Mouse (Mus musculus) midbrain, embryonic 13.5 days (tissue): ENCODE data around the gene Zfp248. TPM values are rescaled to one million over a fixed set of nuclear protein-coding genes. Genes with fewer than 3 reads are reported as not detected.

Source experiments
- ATAC-seq: fragments of 200-750 bp; cut with Nextera tagmentation; 2 replicates; pipeline ENCODE4 v1.8.0; 2017; ENCODE audit warnings: mild to moderate bottlenecking, moderate TSS enrichment, moderate library complexity
- H3K27ac ChIP-seq: fragments of 300-500 bp; sonication (generic); 2 replicates; pipeline ENCODE4 v1.5.1; 2015; ENCODE audit warnings: inconsistent platforms, mild to moderate bottlenecking, moderate library complexity
- H3K27me3 ChIP-seq: fragments of 300-500 bp; sonication (generic); 2 replicates; pipeline ENCODE4 v1.6.1; 2015; ENCODE audit warnings: mild to moderate bottlenecking, inconsistent platforms
- H3K36me3 ChIP-seq: fragments of 300-500 bp; sonication (generic); 2 replicates; pipeline ENCODE4 v1.6.1; 2015; ENCODE audit warnings: mild to moderate bottlenecking, inconsistent platforms
- H3K4me1 ChIP-seq: fragments of 300-500 bp; sonication (generic); replicated peaks from 2 replicates; pipeline ENCODE4 v1.6.1; 2015; ENCODE audit warnings: inconsistent platforms
- H3K4me2 ChIP-seq: fragments of 300-500 bp; sonication (generic); replicated peaks from 2 replicates; pipeline ENCODE4 v1.6.1; 2015; ENCODE audit warnings: moderate library complexity, mild to moderate bottlenecking, inconsistent platforms
- H3K4me3 ChIP-seq: fragments of 300-500 bp; sonication (generic); replicated peaks from 2 replicates; pipeline ENCODE4 v1.5.1; 2015; ENCODE audit warnings: mild to moderate bottlenecking, inconsistent platforms
- H3K9ac ChIP-seq: fragments of 300-500 bp; sonication (generic); replicated peaks from 2 replicates; pipeline ENCODE4 v1.6.1; 2015; ENCODE audit warnings: mild to moderate bottlenecking, inconsistent platforms
- H3K9me3 ChIP-seq: fragments of 300-500 bp; sonication (generic); 2 replicates; pipeline ENCODE4 v1.6.1; 2016; ENCODE audit warnings: mild to moderate bottlenecking, inconsistent platforms
- WGBS: fragments of 180-500 bp; shearing (Covaris S2); methylation state at CpG from one replicate; pipeline ENCODE4 v1.1.7; 2015; 5-methylcytosine and 5-hydroxymethylcytosine counted together
- polyA plus RNA-seq: library from polyadenylated mRNA; unstranded; fragments of >200 nt; fragmentation: Nextera tagmentation; extraction: Ambion mirVana; gene quantifications from 2 replicates; pipeline ENCODE4 v1.2.1, GENCODE M21; 2015

Gene Zfp248
- 14.8 and 16.0 TPM in 2 replicates for polyA plus RNA-seq

DNA sequence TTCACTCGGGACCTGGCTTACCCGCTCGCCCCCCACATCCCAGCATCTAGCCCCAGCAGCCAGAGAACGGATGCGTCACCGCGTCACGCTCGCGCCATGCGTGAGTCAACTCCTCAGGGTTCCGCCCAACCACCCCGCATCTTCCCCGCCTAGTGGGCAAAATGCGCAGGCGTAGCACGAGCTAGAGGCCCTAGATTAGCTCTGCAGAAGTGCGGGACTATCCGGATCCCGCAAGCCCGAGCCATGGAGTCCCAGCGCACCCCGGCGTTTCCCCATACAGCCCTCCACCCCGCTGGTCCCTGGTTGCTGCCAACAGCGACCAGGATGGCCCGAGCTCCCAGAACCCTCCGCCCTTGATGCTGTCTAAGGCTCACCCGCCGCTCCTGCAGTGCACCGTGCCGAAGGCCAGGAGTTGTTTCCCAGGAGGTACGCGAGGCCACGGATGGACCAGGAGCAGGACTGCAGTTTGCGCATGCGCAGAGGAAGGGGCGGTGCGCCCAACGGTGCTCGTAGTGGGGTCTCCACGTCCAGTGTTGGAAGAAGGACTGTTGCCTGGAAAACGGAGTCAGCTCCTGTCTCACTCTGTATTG is at the start of gene Zfp248:
Zfp248 (minus strand) TSS at position 487 of the 590 bp plus-strand sequence.
- H3K9me3 ChIP-seq, result no peaks in the 10 kb centered on the region
- H3K4me1 ChIP-seq, result peaks cover 23% of the 10 kb centered on the region
- H3K4me2 ChIP-seq, result peak within 1 kb of the TSS; percentile 67
- peak within 1 kb of the TSS; percentile 70 for H3K4me3 ChIP-seq
- H3K27me3 ChIP-seq, result no peaks in the 10 kb centered on the region
- ATAC-seq, result peak; percentile 99
- under 1% methylated on average over 43 of the region's 43 CpGs for WGBS
- peak within 1 kb of the TSS; percentile 97 for H3K27ac ChIP-seq
- peak within 1 kb of the TSS; percentile 85 for H3K9ac ChIP-seq
- H3K36me3 ChIP-seq, result peaks cover 10% of the 10 kb centered on the region; the same call in 1 of the 2 replicates

DNA sequence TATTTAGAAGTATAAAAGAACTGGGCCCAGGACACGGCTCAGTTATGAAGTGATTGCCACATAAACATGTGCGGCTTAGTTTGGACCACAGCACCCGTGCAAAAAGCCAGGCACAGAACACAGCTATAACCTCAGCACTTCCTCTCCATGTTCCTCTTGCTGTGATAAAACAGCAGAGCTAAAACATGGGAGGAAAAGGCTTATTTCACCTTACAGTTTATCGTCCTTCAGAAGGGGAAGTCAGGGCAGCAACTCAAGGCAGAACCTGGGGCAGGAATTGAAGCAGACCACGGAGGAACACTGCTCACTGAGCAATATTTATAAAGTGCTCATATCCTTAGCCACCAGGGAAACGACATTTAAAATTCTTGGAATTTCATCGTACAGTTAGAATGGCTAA is 43.7 kb upstream of the Zfp248 start:
- ATAC-seq, result no peak
- H3K9ac ChIP-seq, result no peak overlapping the region
- 90% methylated on average over 7 of the region's 7 CpGs for WGBS
- no peaks in the 10 kb centered on the region for H3K4me1 ChIP-seq
- H3K27ac ChIP-seq, result no peak overlapping the region
- H3K4me2 ChIP-seq, result no peak overlapping the region
- no peak overlapping the region for H3K4me3 ChIP-seq
- no peaks in the 10 kb centered on the region for H3K9me3 ChIP-seq
- H3K27me3 ChIP-seq, result no peaks in the 10 kb centered on the region
- peaks cover 31% of the 10 kb centered on the region for H3K36me3 ChIP-seq

DNA sequence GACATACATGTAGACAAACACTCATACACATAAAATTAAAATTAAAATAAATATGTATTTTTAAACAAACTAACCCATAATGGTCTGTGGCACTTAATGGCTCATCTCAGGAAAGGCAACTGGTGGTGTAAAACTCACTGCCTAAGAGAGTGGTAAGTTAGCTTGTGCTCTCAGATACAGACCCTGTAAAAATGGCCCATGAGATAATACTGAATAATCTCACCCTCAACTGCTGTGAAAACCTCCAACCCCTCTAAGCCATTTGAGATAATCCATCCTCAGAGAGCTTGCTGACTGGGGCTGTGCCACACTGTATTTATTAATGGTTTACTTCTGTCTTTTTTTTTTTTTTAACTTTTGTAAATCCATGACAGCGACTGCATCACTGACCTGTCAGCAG is 26.8 kb upstream of the Zfp248 start:
- H3K36me3 ChIP-seq, result no peaks in the 10 kb centered on the region
- WGBS, result 85% methylated on average over 1 of the region's 1 CpGs
- H3K27me3 ChIP-seq, result peaks cover 40% of the 10 kb centered on the region
- no peak overlapping the region for H3K4me2 ChIP-seq
- H3K9me3 ChIP-seq, result no peaks in the 10 kb centered on the region
- H3K4me1 ChIP-seq, result peaks cover 14% of the 10 kb centered on the region
- no peak for ATAC-seq
- no peak overlapping the region for H3K27ac ChIP-seq
- H3K9ac ChIP-seq, result no peak overlapping the region
- no peak overlapping the region for H3K4me3 ChIP-seq

DNA sequence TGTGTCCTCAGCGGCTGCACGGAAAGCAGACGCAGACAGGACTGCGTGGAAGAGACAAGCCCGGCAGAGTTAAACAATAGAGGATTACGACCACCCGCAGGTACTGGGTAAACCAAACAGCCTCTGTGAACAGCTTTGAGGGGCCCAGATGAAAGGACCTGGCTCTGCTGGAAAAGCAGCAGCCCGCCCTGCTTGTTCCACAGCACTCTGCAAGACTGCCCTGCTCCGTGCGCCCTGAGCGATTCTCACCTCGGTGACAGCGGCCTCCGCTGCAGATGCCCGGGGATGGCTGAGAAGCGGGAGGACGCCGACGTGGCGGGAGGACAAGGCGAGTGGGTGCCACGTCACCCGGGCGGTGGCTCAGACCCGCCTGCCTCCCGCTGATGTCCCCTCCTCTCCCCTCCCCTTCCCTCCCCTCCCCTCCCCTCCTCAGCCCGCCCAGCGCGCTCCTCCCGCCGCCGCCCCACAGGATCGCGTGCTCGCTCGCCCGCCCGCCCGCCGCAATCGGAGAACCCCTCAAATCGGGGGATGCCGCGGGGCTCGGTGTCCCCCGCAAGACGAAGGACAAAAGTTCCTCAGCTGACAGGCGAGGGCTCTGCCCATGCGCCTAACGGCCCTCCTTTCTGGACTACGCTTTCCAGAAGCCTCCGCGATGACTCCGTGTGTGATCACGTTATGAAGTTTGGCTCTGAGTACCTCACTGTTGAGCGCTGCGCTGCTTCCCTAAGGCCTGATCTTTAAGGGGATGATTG is 23.8 kb upstream of the Zfp248 start, which contains the start of gene Zfp9:
Zfp9 (minus strand) TSS at position 364 of the 752 bp plus-strand sequence.
- Histone ChIP-seq H3K4me3 (peak within 1 kb of the TSS; percentile 59), H3K4me1 (peaks cover 20% of the 10 kb centered on the region), H3K36me3 (0 out of 2 replicates have a peak, but pooled peaks cover 6% of the 10 kb centered on the region), H3K27me3 (peaks cover 63% of the 10 kb centered on the region), H3K9me3 (no peaks in the 10 kb centered on the region), H3K4me2 (peak within 1 kb of the TSS; percentile 66), H3K27ac (peak within 1 kb of the TSS; percentile 89), H3K9ac (peak within 1 kb of the TSS; percentile 78)
- peak; percentile 96 for ATAC-seq
- under 1% methylated on average over 40 of the region's 57 CpGs for WGBS

DNA sequence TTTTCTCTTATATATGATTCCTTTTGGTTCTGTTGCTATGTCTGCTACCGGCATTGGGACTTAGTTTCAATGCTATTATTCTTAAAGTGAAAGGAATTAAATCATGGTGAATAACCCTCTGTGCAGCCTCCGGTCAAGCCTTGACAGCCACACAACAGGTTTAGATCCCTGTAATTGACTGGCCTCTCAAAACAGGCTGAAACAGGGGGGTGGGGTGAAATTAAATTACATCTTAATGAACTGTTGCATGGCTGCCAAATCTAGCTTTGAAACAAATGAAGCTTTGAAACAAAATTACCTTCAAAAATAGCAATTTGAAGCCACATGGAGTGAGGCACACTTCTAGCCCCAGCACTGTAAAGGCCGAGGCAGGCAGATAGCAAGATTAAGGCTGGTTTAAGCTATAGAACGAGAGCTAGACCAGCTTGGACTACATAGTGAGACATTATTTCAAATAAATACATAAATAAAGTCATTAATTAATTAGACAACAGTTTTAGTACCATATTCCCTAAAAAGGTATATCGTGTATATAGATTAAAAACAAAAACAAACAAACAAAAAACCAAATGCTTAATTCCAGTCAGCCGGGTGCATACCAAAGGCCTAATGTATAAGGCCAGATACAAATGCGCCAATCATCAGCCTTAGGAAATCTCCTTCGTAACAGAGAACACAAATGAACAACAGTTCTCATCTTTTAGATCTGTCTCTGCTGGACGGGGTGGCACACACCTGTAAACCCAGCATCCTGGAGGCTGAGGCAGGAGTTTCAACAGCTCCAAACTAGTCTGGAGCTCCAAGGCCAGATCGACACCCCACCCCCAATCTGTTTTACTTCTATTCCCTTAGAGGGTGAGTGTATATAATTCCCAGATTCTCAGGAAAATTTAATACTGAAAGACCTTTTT is 22.8 kb upstream of the Zfp248 start:
- 0 out of 2 replicates have a peak, but pooled peaks have one; percentile 10 for ATAC-seq
- WGBS, result 9% methylated on average over 10 of the region's 10 CpGs
- Histone ChIP-seq H3K9me3 (no peaks in the 10 kb centered on the region), H3K4me3 (peak overlapping the region; percentile 59), H3K4me1 (peaks cover 20% of the 10 kb centered on the region), H3K9ac (peak overlapping the region; percentile 78), H3K4me2 (peak overlapping the region; percentile 66), H3K27ac (peak overlapping the region; percentile 89), H3K36me3 (0 out of 2 replicates have a peak, but pooled peaks cover 6% of the 10 kb centered on the region), H3K27me3 (peaks cover 59% of the 10 kb centered on the region)

DNA sequence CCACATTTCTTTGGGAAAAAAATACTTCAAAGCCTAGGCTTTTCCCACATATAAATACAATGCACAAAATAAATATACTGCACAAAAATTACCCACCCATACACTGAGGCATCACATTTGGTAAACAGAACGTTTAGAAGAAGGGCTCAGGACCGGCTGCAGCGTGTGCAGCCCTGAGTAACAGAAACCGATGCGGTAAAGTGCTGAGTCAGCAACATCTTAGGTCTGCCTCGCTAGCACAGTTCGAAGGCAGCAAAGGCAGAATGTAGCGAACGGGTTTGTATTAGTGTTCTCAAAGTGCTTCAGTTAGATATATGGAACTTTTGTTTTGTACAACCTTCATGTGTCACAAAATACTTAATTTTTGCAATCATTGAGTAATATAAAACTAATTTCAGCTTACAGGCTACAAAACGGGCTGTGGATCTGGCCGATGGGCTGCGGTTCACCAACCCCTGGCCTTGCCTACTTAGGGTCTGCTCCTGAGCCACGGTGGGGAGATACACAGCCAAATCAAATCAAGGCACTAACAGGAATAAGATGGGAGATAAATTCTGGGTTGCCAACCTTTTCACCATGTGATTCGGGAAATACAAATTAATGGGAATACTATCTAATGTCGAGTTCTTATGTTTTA is 6.9 kb upstream of the Zfp248 start:
- Histone ChIP-seq H3K9me3 (no peaks in the 10 kb centered on the region), H3K9ac (no peak overlapping the region), H3K27me3 (peaks cover 11% of the 10 kb centered on the region), H3K4me1 (no peaks in the 10 kb centered on the region), H3K4me3 (no peak overlapping the region), H3K36me3 (peaks cover 38% of the 10 kb centered on the region), H3K4me2 (no peak overlapping the region), H3K27ac (no peak overlapping the region)
- WGBS, result 83% methylated on average over 15 of the region's 15 CpGs
- ATAC-seq, result no peak

DNA sequence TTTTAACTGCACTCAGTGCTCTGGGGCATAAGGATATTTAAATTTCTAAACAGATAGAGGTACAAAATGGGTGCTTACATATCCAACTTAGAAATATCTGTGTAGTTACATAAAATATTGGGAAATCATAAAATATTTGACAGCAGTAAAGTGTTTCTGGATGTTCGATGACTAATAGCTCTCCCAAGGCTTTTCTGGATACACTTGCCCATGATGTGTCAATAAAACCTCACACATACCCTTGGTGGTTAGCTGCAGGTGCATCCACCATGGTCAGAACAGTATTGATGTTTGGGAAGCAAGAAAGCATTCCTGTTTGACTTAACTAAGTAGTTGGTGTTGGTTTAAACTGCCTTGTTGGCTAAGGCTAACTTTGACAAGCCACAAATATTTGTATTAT is 2.4 kb upstream of the Zfp248 start:
- no peaks in the 10 kb centered on the region for H3K9me3 ChIP-seq
- 0 out of 2 replicates have a peak, but pooled peaks cover 3% of the 10 kb centered on the region for H3K27me3 ChIP-seq
- H3K9ac ChIP-seq, result no peak overlapping the region
- WGBS, result 95% methylated on average over 1 of the region's 1 CpGs
- 0 out of 2 replicates have a peak, but pooled peaks cover 8% of the 10 kb centered on the region for H3K36me3 ChIP-seq
- no peak overlapping the region for H3K4me3 ChIP-seq
- no peak for ATAC-seq
- no peak overlapping the region for H3K27ac ChIP-seq
- H3K4me2 ChIP-seq, result no peak overlapping the region
- H3K4me1 ChIP-seq, result peaks cover 22% of the 10 kb centered on the region

DNA sequence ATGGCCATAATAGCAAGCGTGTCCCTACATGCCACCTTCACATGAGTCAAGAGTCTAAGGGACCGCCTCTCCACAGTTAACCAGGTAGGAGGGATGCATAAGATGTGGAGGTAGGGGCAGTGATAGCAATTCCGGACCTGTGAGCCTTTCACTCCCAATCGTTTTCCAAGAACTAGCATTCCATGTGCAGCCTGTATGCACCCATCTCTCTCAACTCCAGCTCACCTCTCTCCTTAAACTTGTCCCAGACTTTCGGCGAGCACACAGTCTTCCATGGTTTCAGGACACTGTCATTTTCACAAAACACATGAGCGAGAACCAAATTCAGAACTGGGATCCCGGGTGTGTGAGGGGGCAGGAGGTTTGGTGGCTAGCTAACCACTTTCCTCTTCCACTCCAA is 876 bp downstream of the Zfp248 start:
- Histone ChIP-seq H3K27me3 (no peaks in the 10 kb centered on the region), H3K27ac (peak overlapping the region; percentile 97), H3K9ac (peak overlapping the region; percentile 85), H3K9me3 (no peaks in the 10 kb centered on the region), H3K4me1 (peaks cover 23% of the 10 kb centered on the region), H3K4me2 (peak overlapping the region; percentile 67), H3K4me3 (peak overlapping the region; percentile 70), H3K36me3 (peaks cover 10% of the 10 kb centered on the region; the same call in 1 of the 2 replicates)
- 44% methylated on average over 8 of the region's 8 CpGs for WGBS
- peak; percentile 1; the same call in 1 of the 2 replicates for ATAC-seq

DNA sequence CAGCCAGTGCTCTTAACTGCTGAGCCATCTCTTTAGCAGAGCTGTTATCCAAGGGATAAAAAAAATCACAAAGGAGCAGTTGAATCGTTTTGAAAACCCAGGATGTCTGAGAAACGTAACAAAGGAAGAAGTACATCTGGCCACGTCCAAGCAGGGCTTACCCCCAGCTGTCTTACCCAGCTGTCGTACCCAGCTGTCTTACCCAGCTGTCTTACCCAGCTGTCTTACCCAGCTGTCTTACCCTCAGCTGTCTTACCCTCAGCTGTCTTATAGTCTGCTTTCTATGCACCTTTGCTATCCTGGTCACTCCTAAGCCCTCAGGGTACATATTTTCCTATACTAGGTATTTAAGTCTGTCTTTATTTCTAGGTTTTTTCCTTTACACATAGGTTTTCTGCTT is 23.8 kb downstream of the Zfp248 start:
- H3K36me3 ChIP-seq, result peaks cover 52% of the 10 kb centered on the region
- 83% methylated on average over 4 of the region's 4 CpGs for WGBS
- H3K4me1 ChIP-seq, result no peaks in the 10 kb centered on the region
- no peak overlapping the region for H3K4me2 ChIP-seq
- H3K27me3 ChIP-seq, result no peaks in the 10 kb centered on the region
- H3K9me3 ChIP-seq, result peaks cover 13% of the 10 kb centered on the region; the same call in 1 of the 2 replicates
- ATAC-seq, result no peak
- H3K4me3 ChIP-seq, result no peak overlapping the region
- no peak overlapping the region for H3K9ac ChIP-seq
- no peak overlapping the region for H3K27ac ChIP-seq

DNA sequence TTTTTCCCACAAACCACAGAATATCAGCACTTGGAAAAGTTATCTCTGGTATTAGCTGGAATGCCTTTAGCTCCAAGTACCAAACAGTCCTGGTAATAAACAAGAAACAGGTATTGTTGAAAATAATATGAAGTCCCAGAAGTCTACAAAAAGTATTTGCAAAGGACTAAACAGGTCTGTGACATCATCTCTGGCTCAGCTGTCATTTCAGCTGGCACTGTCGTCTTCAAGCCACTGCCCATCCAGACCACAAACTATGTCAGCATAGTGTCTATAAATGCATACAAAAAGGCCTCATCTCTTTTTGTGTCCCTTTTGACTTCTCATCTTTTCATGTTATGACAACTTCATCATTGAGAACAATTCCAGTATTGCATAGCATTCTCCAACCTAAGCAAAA is 28.7 kb downstream of the Zfp248 start:
- Histone ChIP-seq H3K36me3 (peaks cover 45% of the 10 kb centered on the region), H3K4me1 (no peaks in the 10 kb centered on the region), H3K27ac (no peak overlapping the region), H3K4me3 (no peak overlapping the region), H3K9me3 (peaks cover 13% of the 10 kb centered on the region; the same call in 1 of the 2 replicates), H3K9ac (no peak overlapping the region), H3K27me3 (no peaks in the 10 kb centered on the region), H3K4me2 (no peak overlapping the region)
- 94% methylated on average over 1 of the region's 1 CpGs for WGBS
- ATAC-seq, result no peak
